Mouse (Mus musculus): ENCODE results near the gene Vps37d. TPM values are rescaled to one million over a fixed set of nuclear protein-coding genes. Genes with fewer than 3 reads are reported as not detected.

The Vps37d gene
- total RNA-seq (2021): 10 to 100 TPM; 33.3 to 35.3 TPM
- long read RNA-seq, transcript Vps37d-201 (4 exons, 1,544 nt): major isoform, 27 of 33 reads
- long read RNA-seq, partial matches to known transcripts: 1 of 33 reads
- long read RNA-seq, other reads (novel, unspliced or antisense): 4 of 33 reads

GRCm38 (mm10) chr5:135077564-135078481, at the start of gene Vps37d:
Gene Vps37d, minus strand, starts transcription at chr5:135078266.
- peak; percentile 87 to 95 for DNase-seq (ENCODE audit: low spot score in 2 of 2)

GRCm38 (mm10) chr5:135127669-135128068, 49.6 kb upstream of the Vps37d start:
- DNase-seq (ENCODE audit: low spot score in 2 of 2): no peak

GRCm38 (mm10) chr5:135126121-135126520, 48.1 kb upstream of the Vps37d start:
- no peak for DNase-seq (ENCODE audit: low spot score in 2 of 2)

GRCm38 (mm10) chr5:135120753-135121152, 42.7 kb upstream of the Vps37d start:
- no peak for DNase-seq (ENCODE audit: low spot score in 2 of 2)

GRCm38 (mm10) chr5:135118589-135119081, 40.6 kb upstream of the Vps37d start:
- DNase-seq (ENCODE audit: low spot score in 2 of 2): peak in 1 of 2 experiments; percentile 65

GRCm38 (mm10) chr5:135115241-135115640, 37.2 kb upstream of the Vps37d start:
- no peak for DNase-seq (ENCODE audit: low spot score in 2 of 2)

GRCm38 (mm10) chr5:135113782-135114181, 35.7 kb upstream of the Vps37d start:
- no peak for DNase-seq (ENCODE audit: low spot score in 2 of 2)

- no peak for DNase-seq (ENCODE audit: low spot score in 2 of 2)
Observed at GRCm38 (mm10) chr5:135109976-135110375, 31.9 kb upstream of the Vps37d start.

GRCm38 (mm10) chr5:135109426-135109825, 31.4 kb upstream of the Vps37d start:
- no peak for DNase-seq (ENCODE audit: low spot score in 2 of 2)

GRCm38 (mm10) chr5:135109017-135109416, 31.0 kb upstream of the Vps37d start:
- no peak for DNase-seq (ENCODE audit: low spot score in 2 of 2)

- DNase-seq (ENCODE audit: low spot score in 2 of 2): no peak
Observed at GRCm38 (mm10) chr5:135107521-135108501, 29.7 kb upstream of the Vps37d start.

GRCm38 (mm10) chr5:135106758-135107256, 28.7 kb upstream of the Vps37d start:
- DNase-seq (ENCODE audit: low spot score in 2 of 2): peak in 1 of 2 experiments; percentile 58

- no peak for DNase-seq (ENCODE audit: low spot score in 2 of 2)
Observed at GRCm38 (mm10) chr5:135103999-135104660, 26.1 kb upstream of the Vps37d start.

GRCm38 (mm10) chr5:135100981-135101380, 22.9 kb upstream of the Vps37d start:
- no peak for DNase-seq (ENCODE audit: low spot score in 2 of 2)

- no peak for DNase-seq (ENCODE audit: low spot score in 2 of 2)
Observed at GRCm38 (mm10) chr5:135089653-135090052, 11.6 kb upstream of the Vps37d start, which contains the start of gene Mlxipl. Gene Mlxipl, plus strand, starts transcription at chr5:135089890.

GRCm38 (mm10) chr5:135086871-135087270, 8.8 kb upstream of the Vps37d start:
- DNase-seq (ENCODE audit: low spot score in 2 of 2): no peak

GRCm38 (mm10) chr5:135080539-135080938, 2.5 kb upstream of the Vps37d start:
- DNase-seq (ENCODE audit: low spot score in 2 of 2): no peak

GRCm38 (mm10) chr5:135079578-135079977, 1.5 kb upstream of the Vps37d start:
- no peak for DNase-seq (ENCODE audit: low spot score in 2 of 2)

GRCm38 (mm10) chr5:135078482-135078810, 380 bp upstream of the Vps37d start:
- no peak for DNase-seq (ENCODE audit: low spot score in 2 of 2)

- DNase-seq (ENCODE audit: low spot score in 2 of 2): peak; percentile 35 to 45
Observed at GRCm38 (mm10) chr5:135076931-135077505, 1.0 kb downstream of the Vps37d start.
